Mouse (Mus musculus) C2C12 (cell line): Measurements from ENCODE around the gene Fam92b. TPM values are rescaled to one million over a fixed set of nuclear protein-coding genes. Genes with fewer than 3 reads are reported as not detected.

Experiments used
- H3K27me3 ChIP-seq: one replicate; pipeline ENCODE4 v1.6.1; 2011; ENCODE audit not compliant: control insufficient read depth, insufficient read depth, insufficient read length
- H3K36me3 ChIP-seq: one replicate; pipeline ENCODE4 v1.6.1; 2011; ENCODE audit not compliant: control insufficient read depth, insufficient read depth
- H3K4me3 ChIP-seq: one replicate; pipeline ENCODE4 v1.5.1; 2011; ENCODE audit warnings: mild to moderate bottlenecking, control low read depth; ENCODE audit not compliant: poor library complexity, insufficient read depth, severe bottlenecking
- H3K79me2 ChIP-seq: one replicate; pipeline ENCODE4 v1.6.1; 2011; ENCODE audit not compliant: control insufficient read depth, insufficient read depth
- H3K79me3 ChIP-seq: one replicate; pipeline ENCODE4 v1.6.1; 2011; ENCODE audit warnings: low read depth, control low read depth
- H3ac ChIP-seq: one replicate; pipeline ENCODE3; 2011; ENCODE audit warnings: low read depth; ENCODE audit not compliant: control insufficient read depth, insufficient read length
- CEBPB ChIP-seq: IDR thresholded peaks from one replicate; pipeline ENCODE4 v1.6.1; 2011; ENCODE audit warnings: low read depth, mild to moderate bottlenecking, control low read depth, moderate library complexity
- CTCF ChIP-seq: IDR thresholded peaks from one replicate; pipeline ENCODE4 v1.5.1; 2011; ENCODE audit not compliant: control insufficient read depth, insufficient read depth, insufficient read length
- FOSL1 ChIP-seq: IDR thresholded peaks from one replicate; pipeline ENCODE4 v1.8.0; 2011; ENCODE audit warnings: mild to moderate bottlenecking, low read length; ENCODE audit not compliant: poor library complexity, insufficient read depth, severe bottlenecking
- MAX ChIP-seq: IDR thresholded peaks from one replicate; pipeline ENCODE4 v1.6.1; 2011; ENCODE audit warnings: mild to moderate bottlenecking, control low read depth
- MYOD1 ChIP-seq: IDR thresholded peaks from one replicate; pipeline ENCODE4 v1.6.1; 2011; ENCODE audit warnings: low read depth; ENCODE audit not compliant: control insufficient read depth, insufficient read length
- MYOG ChIP-seq: IDR thresholded peaks from one replicate; pipeline ENCODE4 v1.6.1; 2011; ENCODE audit not compliant: control insufficient read depth, insufficient read length; ENCODE audit errors: extremely low read depth
- USF1 ChIP-seq: IDR thresholded peaks from one replicate; pipeline ENCODE4 v1.6.1; 2011; ENCODE audit warnings: low read depth, mild to moderate bottlenecking, control low read depth, moderate library complexity
- polyA plus RNA-seq: library from polyadenylated mRNA; unstranded; fragments of >200 nt; fragmentation: generic; extraction: Trizol; gene quantifications from one replicate; pipeline ENCODE4 v1.2.1, GENCODE M21; 2012; ENCODE audit warnings: missing spikeins

Fam92b gene
- polyA plus RNA-seq, 1 experiment: not detected

DNA sequence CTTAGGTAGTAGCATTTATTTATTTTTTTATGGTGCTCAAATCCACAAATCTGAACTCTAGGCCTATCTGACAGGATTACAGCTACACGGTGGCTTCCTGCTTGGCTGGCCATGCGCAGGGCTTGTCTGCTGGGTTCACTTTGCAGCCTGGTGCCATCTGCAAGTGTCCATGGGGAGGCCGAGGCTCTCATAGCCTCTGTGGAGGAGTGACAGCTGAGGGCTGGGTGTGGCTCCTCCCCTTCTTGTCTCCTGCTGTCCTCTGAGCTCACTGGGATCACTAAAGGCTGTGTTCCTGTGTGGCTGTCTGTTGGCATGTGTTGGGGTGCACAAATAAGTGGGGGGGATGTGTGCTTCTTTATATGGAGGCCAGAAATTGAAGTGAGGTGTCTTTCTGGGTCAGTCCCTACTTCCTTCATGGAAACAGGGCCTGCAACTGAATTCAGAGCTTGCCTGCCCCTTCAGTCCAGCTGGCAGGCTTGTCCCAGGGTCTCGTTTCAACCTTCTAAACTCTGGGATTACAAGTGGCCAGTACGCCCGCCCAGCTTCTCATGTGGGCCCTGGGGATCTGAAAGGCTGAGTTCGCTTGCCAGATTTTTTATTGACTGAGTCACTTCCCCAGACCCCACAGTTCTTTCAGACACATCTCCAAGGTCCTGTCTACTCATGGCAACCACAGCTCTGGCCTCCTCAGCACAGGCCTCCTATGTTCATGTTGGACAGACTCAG lies 38.3 kb upstream of the Fam92b start:
- no peak overlapping the region for H3K4me3 ChIP-seq
- no peaks in the 10 kb centered on the region for H3K79me3 ChIP-seq
- H3K36me3 ChIP-seq: no peaks in the 10 kb centered on the region
- TF ChIP-seq CTCF (no peak), MYOD1 (peak; percentile 55), CEBPB (no peak), MAX (no peak), USF1 (no peak), MYOG (no peak), FOSL1 (peak; percentile 39)
- peak overlapping the region; percentile 51 for H3ac ChIP-seq
- H3K27me3 ChIP-seq: no peaks in the 10 kb centered on the region
- H3K79me2 ChIP-seq: no peaks in the 10 kb centered on the region

DNA sequence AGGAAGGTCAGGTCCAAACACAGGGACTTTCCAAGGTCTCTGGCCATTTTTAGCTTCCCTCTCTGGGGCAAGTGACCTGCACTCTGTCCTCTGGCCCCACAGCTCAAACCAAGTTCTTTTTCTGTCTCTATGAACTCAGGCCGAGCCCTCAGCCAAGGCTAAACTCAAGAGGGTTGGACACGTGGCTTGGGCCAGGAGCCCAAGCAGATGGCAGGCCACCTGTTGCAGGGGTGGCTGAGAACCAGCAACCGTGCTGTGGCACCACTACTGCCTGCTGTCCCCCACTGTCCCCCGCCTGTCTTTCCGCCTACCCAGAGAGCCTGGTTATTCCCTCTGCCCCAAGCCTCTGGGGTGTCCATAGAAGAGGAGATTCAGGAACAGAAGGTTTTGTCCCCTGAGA lies 36.7 kb upstream of the Fam92b start:
- H3K27me3 ChIP-seq: no peaks in the 10 kb centered on the region
- no peaks in the 10 kb centered on the region for H3K79me2 ChIP-seq
- H3K79me3 ChIP-seq: no peaks in the 10 kb centered on the region
- no peaks in the 10 kb centered on the region for H3K36me3 ChIP-seq
- no peak overlapping the region for H3ac ChIP-seq
- no peak overlapping the region for H3K4me3 ChIP-seq
- TF ChIP-seq USF1: no peak
- no peak for TF ChIP-seq CEBPB
- no peak for TF ChIP-seq FOSL1
- no peak for TF ChIP-seq MYOG
- no peak for TF ChIP-seq CTCF
- TF ChIP-seq MAX: no peak
- TF ChIP-seq MYOD1: no peak

DNA sequence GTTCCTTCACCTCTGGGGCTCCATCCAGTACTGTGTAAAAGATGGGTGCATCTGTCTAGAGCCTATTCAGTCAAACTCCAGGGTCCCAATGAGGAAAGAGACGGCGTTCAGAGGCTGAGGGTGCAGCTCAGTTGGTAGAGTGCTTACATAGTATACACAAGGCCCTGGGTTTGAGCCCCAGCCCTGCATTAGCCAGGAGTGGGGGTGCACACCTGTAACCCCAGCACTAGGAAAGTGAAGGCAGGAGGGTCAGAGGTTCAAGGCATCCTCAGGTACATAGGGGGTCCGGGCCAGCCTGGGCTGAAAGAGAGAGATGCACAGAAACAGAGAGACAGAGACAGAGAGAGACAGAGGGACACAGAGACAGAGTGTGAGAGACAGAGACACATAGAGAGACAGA lies 36.0 kb upstream of the Fam92b start:
- H3K79me2 ChIP-seq: no peaks in the 10 kb centered on the region
- no peaks in the 10 kb centered on the region for H3K36me3 ChIP-seq
- TF ChIP-seq USF1 (no peak), MYOG (no peak)
- no peak overlapping the region for H3K4me3 ChIP-seq
- H3K79me3 ChIP-seq: no peaks in the 10 kb centered on the region
- no peak overlapping the region for H3ac ChIP-seq
- no peaks in the 10 kb centered on the region for H3K27me3 ChIP-seq

DNA sequence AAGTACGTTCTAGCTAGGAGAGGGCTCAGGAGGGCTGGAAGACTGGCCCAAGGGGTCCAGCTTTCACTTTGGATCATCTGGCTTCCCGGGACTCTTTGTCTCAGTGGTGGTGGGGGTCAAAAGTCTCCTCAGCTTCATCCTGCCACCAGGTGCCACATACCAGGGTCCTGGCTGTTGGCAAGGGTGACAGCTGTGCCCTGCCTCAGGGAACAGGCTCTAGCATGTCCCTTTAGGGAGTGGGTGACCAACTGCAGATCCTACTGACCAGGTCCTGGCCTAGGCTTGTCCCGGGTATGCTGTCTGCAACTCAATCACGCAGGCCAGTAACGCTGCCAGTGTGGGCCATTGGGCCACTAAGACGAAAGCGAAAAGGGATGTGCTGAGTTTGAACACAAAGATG lies 35.3 kb upstream of the Fam92b start:
- H3K36me3 ChIP-seq: no peaks in the 10 kb centered on the region
- TF ChIP-seq CTCF: no peak
- no peak for TF ChIP-seq FOSL1
- TF ChIP-seq USF1: no peak
- TF ChIP-seq CEBPB: no peak
- TF ChIP-seq MYOG: no peak
- TF ChIP-seq MYOD1: no peak
- TF ChIP-seq MAX: no peak
- H3K79me2 ChIP-seq: no peaks in the 10 kb centered on the region
- H3ac ChIP-seq: no peak overlapping the region
- no peaks in the 10 kb centered on the region for H3K79me3 ChIP-seq
- H3K27me3 ChIP-seq: no peaks in the 10 kb centered on the region
- no peak overlapping the region for H3K4me3 ChIP-seq

DNA sequence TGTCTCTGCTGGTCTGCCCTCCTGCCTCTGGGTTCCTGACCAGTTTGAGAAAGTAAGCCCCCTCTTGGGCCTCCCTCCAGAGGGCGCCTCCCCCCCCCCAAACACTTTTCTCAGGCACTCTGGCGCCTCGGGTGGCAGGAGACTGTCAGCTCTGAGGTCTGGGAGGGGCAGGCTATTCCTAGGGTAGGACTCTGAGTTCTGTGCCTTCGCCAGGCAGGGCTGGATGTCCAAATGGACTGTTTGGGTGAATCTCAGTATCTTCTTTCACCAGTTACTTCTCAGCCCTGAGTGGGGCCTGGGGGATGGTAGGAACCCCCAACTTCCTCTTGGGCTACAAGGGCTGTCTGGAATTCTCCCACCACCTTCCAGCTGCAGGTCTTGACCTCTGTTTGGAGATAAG lies 34.1 kb upstream of the Fam92b start:
- Histone ChIP-seq H3K79me3 (no peaks in the 10 kb centered on the region), H3K36me3 (no peaks in the 10 kb centered on the region), H3K27me3 (no peaks in the 10 kb centered on the region), H3K4me3 (no peak overlapping the region), H3ac (no peak overlapping the region), H3K79me2 (no peaks in the 10 kb centered on the region)
- no peak for TF ChIP-seq MAX
- TF ChIP-seq MYOD1: no peak
- TF ChIP-seq CEBPB: no peak
- no peak for TF ChIP-seq MYOG
- TF ChIP-seq CTCF: no peak
- no peak for TF ChIP-seq USF1
- TF ChIP-seq FOSL1: no peak

DNA sequence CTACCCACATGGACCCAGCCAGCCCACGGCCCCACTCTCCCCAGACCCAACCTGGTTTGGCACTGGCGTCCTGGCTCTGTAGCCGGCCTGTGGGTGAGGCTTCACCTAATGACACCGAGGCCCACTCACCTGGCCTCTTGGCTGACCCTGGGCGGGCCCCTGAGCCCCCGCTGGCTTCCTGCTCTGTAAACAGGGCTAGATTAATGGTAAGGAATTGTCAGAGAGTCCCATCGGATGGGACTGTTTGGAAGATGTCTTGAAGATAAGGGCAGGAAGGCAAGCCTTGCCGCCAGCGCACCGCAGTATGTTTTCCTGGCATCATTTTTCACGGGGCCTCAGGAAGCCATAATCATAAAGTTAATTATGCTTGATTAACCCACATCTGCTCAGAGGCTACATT lies 30.8 kb upstream of the Fam92b start:
- no peak overlapping the region for H3ac ChIP-seq
- TF ChIP-seq MAX (no peak), FOSL1 (no peak), MYOD1 (no peak), CTCF (no peak), CEBPB (no peak), USF1 (no peak), MYOG (no peak)
- no peak overlapping the region for H3K4me3 ChIP-seq
- H3K79me3 ChIP-seq: no peaks in the 10 kb centered on the region
- H3K36me3 ChIP-seq: no peaks in the 10 kb centered on the region
- H3K79me2 ChIP-seq: no peaks in the 10 kb centered on the region
- H3K27me3 ChIP-seq: no peaks in the 10 kb centered on the region
